ENCODE assay signal across 8 mouse cellular contexts in the genomic region with DNA sequence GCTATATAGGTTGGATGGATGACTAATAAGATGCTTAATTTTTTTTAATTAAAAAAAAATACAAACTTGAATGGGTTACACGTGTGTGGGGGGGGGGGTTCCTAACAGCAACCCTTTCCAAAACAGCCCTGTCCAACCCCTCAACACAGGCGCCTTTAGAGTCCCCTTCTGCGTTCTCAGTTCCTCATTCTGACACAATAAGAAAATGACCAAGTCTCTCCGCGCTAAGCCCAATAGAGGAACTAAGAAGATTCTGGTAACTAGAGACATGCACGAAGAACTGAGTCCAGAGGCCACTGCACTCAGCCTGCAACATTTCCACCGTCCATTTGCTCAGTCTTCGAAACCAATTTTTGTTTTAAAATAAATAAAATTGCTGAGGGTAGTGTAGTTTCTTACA. TPM values are rescaled to one million over a fixed set of nuclear protein-coding genes. Genes with fewer than 3 reads are reported as not detected.
A peak's percentile ranks its signal among the peaks of the same experiment; 100 is the strongest.
DNase-seq lines count a peak whose midpoint lies in the region; ATAC-seq and TF ChIP-seq lines count a peak whose summit lies in the region.

No protein-coding gene starts in this region.

- H3K4me3 ChIP-seq in layer of hippocampus, adult 2 months, result peak overlapping the region; percentile 88
- H3K4me3 ChIP-seq in embryonic facial prominence, embryonic 14.5 days (ENCODE audit: low read depth, low read length), result peak overlapping the region; percentile 98
- peak overlapping the region; percentile 72 for H3K4me3 ChIP-seq in hindbrain, postnatal 0 days (ENCODE audit: low read length)
- H3K4me3 ChIP-seq in midbrain, embryonic 14.5 days (replicated peaks; ENCODE audit: low read depth, low read length), result peak overlapping the region; percentile 95

- H3K36me3 ChIP-seq in embryonic facial prominence, embryonic 14.5 days (ENCODE audit: control insufficient read depth, insufficient read depth, low read length), result peaks cover 36% of the 10 kb centered on the region
- H3K36me3 ChIP-seq in hindbrain, postnatal 0 days (ENCODE audit: insufficient read depth, low read length), result peaks cover 31% of the 10 kb centered on the region
- peaks cover 35% of the 10 kb centered on the region for H3K36me3 ChIP-seq in midbrain, embryonic 14.5 days (ENCODE audit: control insufficient read depth, insufficient read depth, low read length)

- ATAC-seq in embryonic facial prominence, embryonic 14.5 days (ENCODE audit: low read depth), result no peak
- no peak for ATAC-seq in hindbrain, postnatal 0 days
- no peak for ATAC-seq in midbrain, embryonic 14.5 days (ENCODE audit: low FRiP score, low TSS enrichment)

- H3K9ac ChIP-seq in embryonic facial prominence, embryonic 14.5 days (ENCODE audit: low read depth, low read length), result peak overlapping the region; percentile 98
- peak overlapping the region; percentile 87 for H3K9ac ChIP-seq in hindbrain, postnatal 0 days (replicated peaks; ENCODE audit: low read length)
- peak overlapping the region; percentile 84 for H3K9ac ChIP-seq in midbrain, embryonic 14.5 days (replicated peaks; ENCODE audit: low read length)

- 25% methylated on average over 8 of the region's 8 CpGs for WGBS in embryonic facial prominence, embryonic 14.5 days
- WGBS in hindbrain, postnatal 0 days, result 19% methylated on average over 8 of the region's 8 CpGs
- 25% methylated on average over 8 of the region's 8 CpGs for WGBS in midbrain, embryonic 14.5 days

- H3K4me1 ChIP-seq in embryonic facial prominence, embryonic 14.5 days (ENCODE audit: control insufficient read depth, insufficient read depth, low read length), result peaks cover 8% of the 10 kb centered on the region
- peaks cover 11% of the 10 kb centered on the region for H3K4me1 ChIP-seq in hindbrain, postnatal 0 days (ENCODE audit: insufficient read depth, low read length)
- H3K4me1 ChIP-seq in midbrain, embryonic 14.5 days (ENCODE audit: control insufficient read depth, insufficient read depth, low read length), result peaks cover 5% of the 10 kb centered on the region

- intact Hi-C loops in left cerebral cortex, postnatal 4 days (cut with DNase I), result no loop called here

- DNase-seq in layer of hippocampus, adult 2 months (ENCODE audit: low spot score in 2 of 2), result no peak
- no peak for DNase-seq in layer of hippocampus, postnatal 36 days
- DNase-seq in embryonic facial prominence, embryonic 14.5 days (ENCODE audit: low spot score), result no peak
- DNase-seq in hindbrain, postnatal 0 days (ENCODE audit: low spot score), result peak; percentile 15
- DNase-seq in midbrain, embryonic 14.5 days, result peak; percentile 35
- no peak for DNase-seq in frontal cortex, postnatal 25 days (ENCODE audit: low spot score in 2 of 2)
- DNase-seq in left cerebral cortex, postnatal 4 days, result no peak
- no peak for DNase-seq in thymus, adult 18-20 months

- peak overlapping the region; percentile 84 for H3K4me2 ChIP-seq in embryonic facial prominence, embryonic 14.5 days (ENCODE audit: low read depth, low read length)
- peak overlapping the region; percentile 82 for H3K4me2 ChIP-seq in hindbrain, postnatal 0 days (ENCODE audit: low read depth, low read length)
- peak overlapping the region; percentile 72 for H3K4me2 ChIP-seq in midbrain, embryonic 14.5 days (ENCODE audit: low read length)

- H3K27ac ChIP-seq in layer of hippocampus, adult 2 months, result peak overlapping the region; percentile 99
- H3K27ac ChIP-seq in embryonic facial prominence, embryonic 14.5 days (replicated peaks; ENCODE audit: low read depth, low read length), result peak overlapping the region; percentile 97; the same call in 1 of the 2 replicates
- H3K27ac ChIP-seq in hindbrain, postnatal 0 days, result peak overlapping the region; percentile 98
- H3K27ac ChIP-seq in midbrain, embryonic 14.5 days (replicated peaks; ENCODE audit: low read depth, low read length), result peak overlapping the region; percentile 96

- no peaks in the 10 kb centered on the region for H3K27me3 ChIP-seq in embryonic facial prominence, embryonic 14.5 days (replicated peaks; ENCODE audit: control insufficient read depth, insufficient read depth, low read length)
- H3K27me3 ChIP-seq in hindbrain, postnatal 0 days (ENCODE audit: insufficient read depth, low read length), result no peaks in the 10 kb centered on the region
- no peaks in the 10 kb centered on the region for H3K27me3 ChIP-seq in midbrain, embryonic 14.5 days (ENCODE audit: control insufficient read depth, insufficient read depth, low read length)

- no peak for TF ChIP-seq CTCF in layer of hippocampus, adult 2 months (conservative IDR thresholded peaks at IDR 0.05)
- TF ChIP-seq CTCF in hindbrain, postnatal 0 days (IDR thresholded peaks at IDR 0.05; ENCODE audit: low read depth), result no peak

- H3K9me3 ChIP-seq in embryonic facial prominence, embryonic 14.5 days (ENCODE audit: control insufficient read depth, low read length), result no peaks in the 10 kb centered on the region
- H3K9me3 ChIP-seq in hindbrain, postnatal 0 days (ENCODE audit: low read length), result no peaks in the 10 kb centered on the region
- H3K9me3 ChIP-seq in midbrain, embryonic 14.5 days (ENCODE audit: control insufficient read depth, low read length), result no peaks in the 10 kb centered on the region

RNA-seq across cellular contexts. Expression of a gene that starts 0.5 kb away (rescaled TPM):
- 1 to 10 TPM; 7.7 to 8.6 TPM for total RNA-seq in layer of hippocampus, adult 2 months (2021)
- total RNA-seq in layer of hippocampus, postnatal 36 days (2021), result 1 to 10 TPM; 8.1 to 8.8 TPM
- 2.6 and 3.6 TPM in 2 replicates for polyA plus RNA-seq in embryonic facial prominence, embryonic 14.5 days (2014; fragmentation: Nextera tagmentation; extraction: Ambion mirVana)
- total RNA-seq in hindbrain, postnatal 0 days (2014; rRNA removed), result 0.72 and 7.6 TPM in 2 replicates
- 2.3 and 2.6 TPM in 2 replicates for polyA plus RNA-seq in hindbrain, postnatal 0 days (2015; fragmentation: Nextera tagmentation; extraction: Ambion mirVana)
- 1.7 and 2.0 TPM in 2 replicates for polyA plus RNA-seq in midbrain, embryonic 14.5 days (2014; fragmentation: Nextera tagmentation; extraction: Ambion mirVana)
- total RNA-seq in left cerebral cortex, postnatal 4 days (2021), result 1 to 10 TPM; 1.9 TPM

RNA-seq across cellular contexts. Expression of a gene that starts 1.1 kb away (rescaled TPM):
- total RNA-seq in layer of hippocampus, adult 2 months (2021), result 100 to 1,000 TPM; 127 to 144 TPM
- 100 to 1,000 TPM; 145 to 147 TPM for total RNA-seq in layer of hippocampus, postnatal 36 days (2021)
- 157 and 159 TPM in 2 replicates for polyA plus RNA-seq in embryonic facial prominence, embryonic 14.5 days (2014; fragmentation: Nextera tagmentation; extraction: Ambion mirVana)
- 37.1 and 55.9 TPM in 2 replicates for total RNA-seq in hindbrain, postnatal 0 days (2014; rRNA removed)
- 192 and 196 TPM in 2 replicates for polyA plus RNA-seq in hindbrain, postnatal 0 days (2015; fragmentation: Nextera tagmentation; extraction: Ambion mirVana)
- polyA plus RNA-seq in midbrain, embryonic 14.5 days (2014; fragmentation: Nextera tagmentation; extraction: Ambion mirVana), result 129 and 151 TPM in 2 replicates
- total RNA-seq in left cerebral cortex, postnatal 4 days (2021), result 100 to 1,000 TPM; 159 to 164 TPM

RNA-seq across cellular contexts. Expression of a gene that starts 52.0 kb away (rescaled TPM):
- not detected for total RNA-seq in layer of hippocampus, adult 2 months (2021)
- under 1 TPM; 0.13 to 0.15 TPM for total RNA-seq in layer of hippocampus, postnatal 36 days (2021)
- polyA plus RNA-seq in embryonic facial prominence, embryonic 14.5 days (2014; fragmentation: Nextera tagmentation; extraction: Ambion mirVana), result 0.17 TPM in 1 of 2 replicates, not detected in the other
- total RNA-seq in hindbrain, postnatal 0 days (2014; rRNA removed), result not detected in 2 replicates
- not detected in 2 replicates for polyA plus RNA-seq in hindbrain, postnatal 0 days (2015; fragmentation: Nextera tagmentation; extraction: Ambion mirVana)
- polyA plus RNA-seq in midbrain, embryonic 14.5 days (2014; fragmentation: Nextera tagmentation; extraction: Ambion mirVana), result 0.08 TPM in 1 of 2 replicates, not detected in the other
- total RNA-seq in left cerebral cortex, postnatal 4 days (2021), result not detected

RNA-seq across cellular contexts. Expression of a gene that starts 53.5 kb away (rescaled TPM):
- total RNA-seq in layer of hippocampus, adult 2 months (2021), result 10 to 100 TPM; 37.2 to 40.9 TPM
- 10 to 100 TPM; 43.4 to 45.5 TPM for total RNA-seq in layer of hippocampus, postnatal 36 days (2021)
- 38.0 and 40.3 TPM in 2 replicates for polyA plus RNA-seq in embryonic facial prominence, embryonic 14.5 days (2014; fragmentation: Nextera tagmentation; extraction: Ambion mirVana)
- total RNA-seq in hindbrain, postnatal 0 days (2014; rRNA removed), result 32.9 and 33.9 TPM in 2 replicates
- 37.5 and 38.3 TPM in 2 replicates for polyA plus RNA-seq in hindbrain, postnatal 0 days (2015; fragmentation: Nextera tagmentation; extraction: Ambion mirVana)
- 42.9 and 60.7 TPM in 2 replicates for polyA plus RNA-seq in midbrain, embryonic 14.5 days (2014; fragmentation: Nextera tagmentation; extraction: Ambion mirVana)
- 10 to 100 TPM; 49.3 to 51.0 TPM for total RNA-seq in left cerebral cortex, postnatal 4 days (2021)

Comparison
In these comparisons a context has a peak if more than half of its experiments do, and no peak if none do; other contexts are left out.
1. DNase-seq: peak in hindbrain, postnatal 0 days (single experiment) and midbrain, embryonic 14.5 days (single experiment); none in layer of hippocampus, adult 2 months (0 of 2), layer of hippocampus, postnatal 36 days (0 of 2), embryonic facial prominence, embryonic 14.5 days (single experiment), frontal cortex, postnatal 25 days (0 of 2), left cerebral cortex, postnatal 4 days (single experiment) and thymus, adult 18-20 months (0 of 2).
2. Peak in every context shown above with its lines, with median percentiles within 50 percentile points of each other: H3K27ac ChIP-seq, H3K4me3 ChIP-seq, H3K4me2 ChIP-seq and H3K9ac ChIP-seq.